Mouse (Mus musculus): ENCODE measurements around the gene Grwd1. TPM values are rescaled to one million over a fixed set of nuclear protein-coding genes. Genes with fewer than 3 reads are reported as not detected.

The Grwd1 gene
- total and polyA plus RNA-seq, 3 experiments = 10.2 to 72.8 (median 20.6) TPM

- Histone ChIP-seq H3K36me3 (replicated peaks) (peaks cover 40% of the 10 kb centered on the region), H3K4me1 (ENCODE audit: insufficient read depth, low read depth, low read length) (peaks cover 47% of the 10 kb centered on the region), H3K4me3 (ENCODE audit: low read depth, low read length) (peak overlapping the region; percentile 86), H3K27me3 (ENCODE audit: insufficient read depth, low read length) (peaks cover 2% of the 10 kb centered on the region; the same call in 1 of the 2 replicates), H3K9me3 (replicated peaks) (peaks cover 27% of the 10 kb centered on the region)
- no peak for TF ChIP-seq GATA2 (IDR thresholded peaks at IDR 0.05; ENCODE audit: borderline replicate concordance, low read depth, low read length)
- TF ChIP-seq GATA1 (IDR thresholded peaks at IDR 0.05; ENCODE audit: borderline replicate concordance, low read length) = no peak
- no peak for TF ChIP-seq POLR2AphosphoS5 (IDR thresholded peaks at IDR 0.05; ENCODE audit: insufficient replicate concordance, low read depth, low read length)
- no peak for TF ChIP-seq CTCF (IDR thresholded peaks at IDR 0.05; ENCODE audit: low read depth, low read length)
- DNase-seq (ENCODE audit: low spot score) (no peak), ATAC-seq (ENCODE audit: extremely low read depth, insufficient number of reproducible peaks, low FRiP score, poor library complexity, severe bottlenecking) (no peak)
Measured at GRCm38 (mm10) chr7:45831128-45831525, 383 bp upstream of the Grwd1 start.

GRCm38 (mm10) chr7:45826631-45827030 is 4.1 kb downstream of the Grwd1 start:
- DNase-seq (ENCODE audit: low spot score) (no peak), ATAC-seq (ENCODE audit: extremely low read depth, insufficient number of reproducible peaks, low FRiP score, poor library complexity, severe bottlenecking) (no peak)
- no peak overlapping the region for H3K4me3 ChIP-seq (ENCODE audit: low read depth, low read length)
- no peaks in the 10 kb centered on the region; the same call in 1 of the 2 replicates for H3K27me3 ChIP-seq (ENCODE audit: insufficient read depth, low read length)
- H3K9me3 ChIP-seq (replicated peaks) = no peaks in the 10 kb centered on the region
- peaks cover 66% of the 10 kb centered on the region for H3K4me1 ChIP-seq (ENCODE audit: insufficient read depth, low read depth, low read length)
- TF ChIP-seq CTCF (IDR thresholded peaks at IDR 0.05; ENCODE audit: low read depth, low read length) (no peak), POLR2AphosphoS5 (IDR thresholded peaks at IDR 0.05; ENCODE audit: insufficient replicate concordance, low read depth, low read length) (no peak), TAL1 (conservative IDR thresholded peaks at IDR 0.05; ENCODE audit: low read depth, low read length) (no peak), GATA2 (IDR thresholded peaks at IDR 0.05; ENCODE audit: borderline replicate concordance, low read depth, low read length) (no peak), GATA1 (IDR thresholded peaks at IDR 0.05; ENCODE audit: borderline replicate concordance, low read length) (no peak)
- peaks cover 83% of the 10 kb centered on the region for H3K36me3 ChIP-seq (replicated peaks)

DNA sequence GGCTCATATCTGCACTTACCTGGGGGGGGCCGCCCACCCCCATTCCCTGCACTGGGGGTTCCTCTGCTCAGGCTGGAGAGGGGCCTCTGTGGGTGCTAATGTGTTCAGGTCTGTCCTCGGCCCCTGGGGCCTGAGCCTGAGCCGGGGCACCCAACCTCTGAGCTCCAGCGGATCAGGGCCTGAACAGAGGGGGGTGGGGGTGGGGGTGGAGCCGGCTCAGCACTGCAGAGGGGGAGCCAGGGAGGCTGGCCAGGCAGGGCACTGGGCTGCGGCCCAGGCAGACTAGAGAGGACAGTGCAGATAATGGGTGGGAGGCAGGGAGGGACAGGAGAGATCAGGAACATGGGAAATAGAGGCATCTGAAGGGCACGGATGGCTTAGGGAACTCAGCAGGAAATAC is 6.1 kb downstream of the Grwd1 start, which contains the start of gene Kcnj14:
TSS of gene Kcnj14 (minus strand) at position 185 of the 400 bp plus-strand sequence.
- TF ChIP-seq POLR2AphosphoS5 (IDR thresholded peaks at IDR 0.05; ENCODE audit: insufficient replicate concordance, low read depth, low read length) (no peak), GATA2 (IDR thresholded peaks at IDR 0.05; ENCODE audit: borderline replicate concordance, low read depth, low read length) (no peak)
- ATAC-seq (ENCODE audit: extremely low read depth, insufficient number of reproducible peaks, low FRiP score, poor library complexity, severe bottlenecking) (no peak), DNase-seq (ENCODE audit: low spot score) (no peak)
- peaks cover 96% of the 10 kb centered on the region for H3K36me3 ChIP-seq (replicated peaks)
- H3K9me3 ChIP-seq (replicated peaks) = no peaks in the 10 kb centered on the region
- H3K4me3 ChIP-seq (ENCODE audit: low read depth, low read length) = no peak within 1 kb of the TSS; the same call in 1 of the 2 replicates
- no peaks in the 10 kb centered on the region; the same call in 1 of the 2 replicates for H3K27me3 ChIP-seq (ENCODE audit: insufficient read depth, low read length)
- H3K4me1 ChIP-seq (ENCODE audit: insufficient read depth, low read depth, low read length) = peaks cover 51% of the 10 kb centered on the region

DNA sequence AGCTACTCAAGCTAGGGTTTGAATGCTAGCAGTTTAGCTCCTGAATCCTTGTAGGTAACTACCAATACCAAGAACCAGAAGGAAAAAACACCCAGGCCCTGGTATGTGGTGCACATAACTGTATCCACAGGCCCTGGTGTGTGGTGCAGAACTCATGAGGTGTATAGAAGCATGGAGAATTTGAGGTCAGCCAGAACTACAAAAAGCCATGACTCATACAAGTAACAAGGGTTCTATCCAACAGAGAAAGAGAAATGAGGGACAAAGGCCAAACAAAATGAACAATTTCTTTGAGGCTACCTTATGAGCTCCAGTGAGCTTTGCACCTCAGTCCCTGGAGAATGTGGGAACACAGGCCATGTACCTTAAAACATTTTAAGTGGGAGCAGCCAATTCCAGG is 9.8 kb downstream of the Grwd1 start:
- Histone ChIP-seq H3K4me3 (ENCODE audit: low read depth, low read length) (no peak overlapping the region), H3K9me3 (replicated peaks) (no peaks in the 10 kb centered on the region), H3K27me3 (ENCODE audit: insufficient read depth, low read length) (no peaks in the 10 kb centered on the region; the same call in 1 of the 2 replicates), H3K4me1 (ENCODE audit: insufficient read depth, low read depth, low read length) (peaks cover 22% of the 10 kb centered on the region), H3K36me3 (replicated peaks) (peaks cover 76% of the 10 kb centered on the region)
- ATAC-seq (ENCODE audit: extremely low read depth, insufficient number of reproducible peaks, low FRiP score, poor library complexity, severe bottlenecking) = no peak
- TF ChIP-seq CTCF (IDR thresholded peaks at IDR 0.05; ENCODE audit: low read depth, low read length) = no peak
- TF ChIP-seq POLR2AphosphoS5 (IDR thresholded peaks at IDR 0.05; ENCODE audit: insufficient replicate concordance, low read depth, low read length) = no peak
- TF ChIP-seq GATA2 (IDR thresholded peaks at IDR 0.05; ENCODE audit: borderline replicate concordance, low read depth, low read length) = no peak
- TF ChIP-seq GATA1 (IDR thresholded peaks at IDR 0.05; ENCODE audit: borderline replicate concordance, low read length) = no peak
- no peak for TF ChIP-seq TAL1 (conservative IDR thresholded peaks at IDR 0.05; ENCODE audit: low read depth, low read length)
- DNase-seq (ENCODE audit: low spot score) = no peak

- no peak for ATAC-seq (ENCODE audit: extremely low read depth, insufficient number of reproducible peaks, low FRiP score, poor library complexity, severe bottlenecking)
Measured at GRCm38 (mm10) chr7:45819843-45820242, 10.9 kb downstream of the Grwd1 start.

DNA sequence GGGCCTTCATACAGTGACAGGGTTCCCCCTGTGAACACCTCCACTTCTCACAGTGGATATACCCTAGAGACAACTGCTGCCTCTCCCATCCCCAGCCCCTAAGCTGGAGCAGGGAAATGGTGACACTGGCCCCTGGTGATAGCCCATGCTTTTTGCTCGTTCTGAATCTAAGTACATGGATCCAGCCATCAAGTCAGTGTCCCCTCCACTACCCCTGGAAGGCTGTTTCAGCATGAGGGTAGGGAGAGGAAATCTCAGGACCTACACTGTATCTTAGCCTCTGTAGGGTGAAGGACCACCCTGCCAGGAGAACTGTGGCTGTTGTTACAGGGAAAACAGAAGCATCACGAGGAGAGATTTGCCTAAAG is 14.8 kb downstream of the Grwd1 start:
- no peak for ATAC-seq (ENCODE audit: extremely low read depth, insufficient number of reproducible peaks, low FRiP score, poor library complexity, severe bottlenecking)

More at GRCm38 (mm10) chr7:45819843-45820242, 10.9 kb downstream of the Grwd1 start:
- H3K4me1 ChIP-seq (ENCODE audit: insufficient read depth, low read depth, low read length) = peaks cover 21% of the 10 kb centered on the region
- no peak overlapping the region for H3K4me3 ChIP-seq (ENCODE audit: low read depth, low read length)
- TF ChIP-seq CTCF (IDR thresholded peaks at IDR 0.05; ENCODE audit: low read depth, low read length) (no peak), TAL1 (conservative IDR thresholded peaks at IDR 0.05; ENCODE audit: low read depth, low read length) (no peak), POLR2AphosphoS5 (IDR thresholded peaks at IDR 0.05; ENCODE audit: insufficient replicate concordance, low read depth, low read length) (no peak), GATA1 (IDR thresholded peaks at IDR 0.05; ENCODE audit: borderline replicate concordance, low read length) (no peak), GATA2 (IDR thresholded peaks at IDR 0.05; ENCODE audit: borderline replicate concordance, low read depth, low read length) (no peak)
- H3K36me3 ChIP-seq (replicated peaks) = peaks cover 72% of the 10 kb centered on the region
- DNase-seq (ENCODE audit: low spot score) = no peak
- no peaks in the 10 kb centered on the region for H3K9me3 ChIP-seq (replicated peaks)
- no peaks in the 10 kb centered on the region for H3K27me3 ChIP-seq (ENCODE audit: insufficient read depth, low read length)

More for the DNA sequence above, 14.8 kb downstream of the Grwd1 start:
- Histone ChIP-seq H3K27me3 (ENCODE audit: insufficient read depth, low read length) (no peaks in the 10 kb centered on the region), H3K36me3 (replicated peaks) (peaks cover 57% of the 10 kb centered on the region), H3K4me1 (ENCODE audit: insufficient read depth, low read depth, low read length) (peaks cover 33% of the 10 kb centered on the region), H3K4me3 (ENCODE audit: low read depth, low read length) (no peak overlapping the region), H3K9me3 (replicated peaks) (no peaks in the 10 kb centered on the region)
- TF ChIP-seq POLR2AphosphoS5 (IDR thresholded peaks at IDR 0.05; ENCODE audit: insufficient replicate concordance, low read depth, low read length) (no peak), GATA2 (IDR thresholded peaks at IDR 0.05; ENCODE audit: borderline replicate concordance, low read depth, low read length) (no peak), TAL1 (conservative IDR thresholded peaks at IDR 0.05; ENCODE audit: low read depth, low read length) (no peak), CTCF (IDR thresholded peaks at IDR 0.05; ENCODE audit: low read depth, low read length) (no peak), GATA1 (IDR thresholded peaks at IDR 0.05; ENCODE audit: borderline replicate concordance, low read length) (no peak)
- no peak for DNase-seq (ENCODE audit: low spot score)

All from G1E (cell line).